Mouse (Mus musculus) limb, embryonic 13.5 days (tissue): ENCODE data around the gene D5Ertd579e. TPM values are rescaled to one million over a fixed set of nuclear protein-coding genes. Genes with fewer than 3 reads are reported as not detected.
A peak's percentile ranks its signal among the peaks of the same experiment; 100 is the strongest.

ENCODE experiments used
- ATAC-seq: fragments of 200-750 bp; cut with Nextera tagmentation; 2 replicates; pipeline ENCODE4 v1.8.0; 2017; ENCODE audit warnings: low read depth, moderate number of reproducible peaks, moderate TSS enrichment; ENCODE audit not compliant: low FRiP score
- H3K27ac ChIP-seq: fragments of 300-500 bp; sonication (generic); 2 replicates; pipeline ENCODE4 v1.5.1; 2015; ENCODE audit warnings: inconsistent platforms, mild to moderate bottlenecking, moderate library complexity
- H3K27me3 ChIP-seq: fragments of 300-500 bp; sonication (generic); 2 replicates; pipeline ENCODE4 v1.6.1; 2015; ENCODE audit warnings: mild to moderate bottlenecking, inconsistent platforms
- H3K36me3 ChIP-seq: fragments of 300-500 bp; sonication (generic); 2 replicates; pipeline ENCODE4 v1.6.1; 2015; ENCODE audit warnings: inconsistent platforms, mild to moderate bottlenecking, moderate library complexity
- H3K4me1 ChIP-seq: fragments of 300-500 bp; sonication (generic); 2 replicates; pipeline ENCODE4 v1.6.1; 2015; ENCODE audit warnings: inconsistent platforms
- H3K4me2 ChIP-seq: fragments of 300-500 bp; sonication (generic); replicated peaks from 2 replicates; pipeline ENCODE4 v1.6.1; 2015; ENCODE audit warnings: inconsistent platforms, mild to moderate bottlenecking, moderate library complexity
- H3K4me3 ChIP-seq: fragments of 300-500 bp; sonication (generic); 2 replicates; pipeline ENCODE4 v1.5.1; 2015; ENCODE audit warnings: moderate library complexity, mild to moderate bottlenecking, inconsistent platforms
- H3K9ac ChIP-seq: fragments of 300-500 bp; sonication (generic); 2 replicates; pipeline ENCODE4 v1.6.1; 2015; ENCODE audit warnings: mild to moderate bottlenecking, inconsistent platforms
- H3K9me3 ChIP-seq: fragments of 300-500 bp; sonication (generic); 2 replicates; pipeline ENCODE4 v1.6.1; 2016; ENCODE audit warnings: inconsistent platforms
- WGBS: fragments of 180-500 bp; shearing (Covaris S2); methylation state at CpG from one replicate; pipeline ENCODE4 v1.1.7; 2015; 5-methylcytosine and 5-hydroxymethylcytosine counted together
- polyA plus RNA-seq: library from polyadenylated mRNA; unstranded; fragments of >200 nt; fragmentation: Nextera tagmentation; extraction: Ambion mirVana; gene quantifications from 2 replicates; pipeline ENCODE4 v1.2.1, GENCODE M21; 2015

D5Ertd579e gene
- polyA plus RNA-seq, 1 experiment from 2014 or later, result 21.4 TPM

GRCm38 (mm10) chr5:36698067-36698670, 2.3 kb upstream of the D5Ertd579e start:
- Histone ChIP-seq H3K4me1 (peaks cover 14% of the 10 kb centered on the region), H3K27me3 (no peaks in the 10 kb centered on the region), H3K4me3 (no peak overlapping the region), H3K9me3 (no peaks in the 10 kb centered on the region), H3K4me2 (no peak overlapping the region), H3K36me3 (no peaks in the 10 kb centered on the region), H3K9ac (no peak overlapping the region), H3K27ac (no peak overlapping the region)
- ATAC-seq, result no peak
- WGBS, result 77% methylated on average over 7 of the region's 7 CpGs

- ATAC-seq, result no peak
- H3K4me3 ChIP-seq, result peak overlapping the region; percentile 81
- H3K9ac ChIP-seq, result no peak overlapping the region
Observed at GRCm38 (mm10) chr5:36696504-36697300, 878 bp upstream of the D5Ertd579e start.

GRCm38 (mm10) chr5:36695005-36695404, 819 bp downstream of the D5Ertd579e start:
- peak overlapping the region; percentile 86; the same call in 1 of the 2 replicates for H3K27ac ChIP-seq
- H3K9ac ChIP-seq, result peak overlapping the region; percentile 90
- WGBS, result 7% methylated on average over 14 of the region's 14 CpGs
- no peak for ATAC-seq
- H3K4me3 ChIP-seq, result peak overlapping the region; percentile 81
- no peaks in the 10 kb centered on the region for H3K9me3 ChIP-seq
- H3K4me2 ChIP-seq, result peak overlapping the region; percentile 83
- H3K36me3 ChIP-seq, result peaks cover 12% of the 10 kb centered on the region; the same call in 1 of the 2 replicates
- H3K4me1 ChIP-seq, result peaks cover 26% of the 10 kb centered on the region
- no peaks in the 10 kb centered on the region for H3K27me3 ChIP-seq

More at GRCm38 (mm10) chr5:36696504-36697300, 878 bp upstream of the D5Ertd579e start:
- H3K36me3 ChIP-seq, result peaks cover 4% of the 10 kb centered on the region; the same call in 1 of the 2 replicates
- no peaks in the 10 kb centered on the region for H3K9me3 ChIP-seq
- H3K4me1 ChIP-seq, result peaks cover 26% of the 10 kb centered on the region
- peak overlapping the region; percentile 83 for H3K4me2 ChIP-seq
- 76% methylated on average over 11 of the region's 11 CpGs for WGBS
- H3K27me3 ChIP-seq, result no peaks in the 10 kb centered on the region
- H3K27ac ChIP-seq, result no peak overlapping the region

GRCm38 (mm10) chr5:36693651-36694050, 2.2 kb downstream of the D5Ertd579e start:
- Histone ChIP-seq H3K4me2 (0 out of 2 replicates have a peak overlapping the region, but pooled peaks have one; percentile 2), H3K4me1 (peaks cover 26% of the 10 kb centered on the region), H3K9ac (no peak overlapping the region), H3K9me3 (no peaks in the 10 kb centered on the region), H3K27ac (no peak overlapping the region), H3K36me3 (peaks cover 12% of the 10 kb centered on the region; the same call in 1 of the 2 replicates), H3K27me3 (no peaks in the 10 kb centered on the region), H3K4me3 (no peak overlapping the region)
- WGBS, result 82% methylated on average over 2 of the region's 2 CpGs
- no peak for ATAC-seq

- Histone ChIP-seq H3K36me3 (peaks cover 23% of the 10 kb centered on the region), H3K9me3 (no peaks in the 10 kb centered on the region), H3K27ac (no peak overlapping the region), H3K4me2 (no peak overlapping the region), H3K4me3 (no peak overlapping the region), H3K9ac (no peak overlapping the region), H3K4me1 (peaks cover 26% of the 10 kb centered on the region), H3K27me3 (no peaks in the 10 kb centered on the region)
- 86% methylated on average over 1 of the region's 1 CpGs for WGBS
- no peak for ATAC-seq
Observed at GRCm38 (mm10) chr5:36691423-36691822, 4.4 kb downstream of the D5Ertd579e start.

GRCm38 (mm10) chr5:36685170-36685569, 10.7 kb downstream of the D5Ertd579e start:
- H3K36me3 ChIP-seq, result peaks cover 15% of the 10 kb centered on the region
- no peak overlapping the region for H3K27ac ChIP-seq
- H3K27me3 ChIP-seq, result no peaks in the 10 kb centered on the region
- H3K9me3 ChIP-seq, result no peaks in the 10 kb centered on the region
- ATAC-seq, result no peak
- 94% methylated on average over 4 of the region's 4 CpGs for WGBS
- no peak overlapping the region for H3K4me2 ChIP-seq
- no peak overlapping the region for H3K9ac ChIP-seq
- peaks cover 5% of the 10 kb centered on the region; the same call in 1 of the 2 replicates for H3K4me1 ChIP-seq
- no peak overlapping the region for H3K4me3 ChIP-seq

- peaks cover 14% of the 10 kb centered on the region for H3K36me3 ChIP-seq
- no peaks in the 10 kb centered on the region for H3K27me3 ChIP-seq
- H3K4me1 ChIP-seq, result peaks cover 19% of the 10 kb centered on the region
- H3K9ac ChIP-seq, result no peak overlapping the region
- H3K4me3 ChIP-seq, result no peak overlapping the region
- 100% methylated on average over 1 of the region's 1 CpGs for WGBS
- no peak overlapping the region for H3K27ac ChIP-seq
- ATAC-seq, result no peak
- H3K9me3 ChIP-seq, result no peaks in the 10 kb centered on the region
- no peak overlapping the region for H3K4me2 ChIP-seq
Observed at GRCm38 (mm10) chr5:36683586-36683985, 12.2 kb downstream of the D5Ertd579e start.

GRCm38 (mm10) chr5:36681219-36681618, 14.6 kb downstream of the D5Ertd579e start:
- Histone ChIP-seq H3K4me2 (no peak overlapping the region), H3K4me3 (no peak overlapping the region), H3K27ac (no peak overlapping the region), H3K9ac (no peak overlapping the region), H3K4me1 (peaks cover 22% of the 10 kb centered on the region), H3K36me3 (peaks cover under 1% of the 10 kb centered on the region; the same call in 1 of the 2 replicates), H3K27me3 (no peaks in the 10 kb centered on the region), H3K9me3 (no peaks in the 10 kb centered on the region)
- ATAC-seq, result no peak

GRCm38 (mm10) chr5:36679918-36680598, 15.8 kb downstream of the D5Ertd579e start:
- WGBS, result 71% methylated on average over 4 of the region's 4 CpGs
- H3K4me1 ChIP-seq, result peaks cover 22% of the 10 kb centered on the region
- ATAC-seq, result no peak
- no peak overlapping the region for H3K4me2 ChIP-seq
- no peak overlapping the region for H3K4me3 ChIP-seq
- H3K27me3 ChIP-seq, result no peaks in the 10 kb centered on the region
- H3K27ac ChIP-seq, result 0 out of 2 replicates have a peak overlapping the region, but pooled peaks have one; percentile 10
- no peak overlapping the region for H3K9ac ChIP-seq
- no peaks in the 10 kb centered on the region for H3K9me3 ChIP-seq
- H3K36me3 ChIP-seq, result no peaks in the 10 kb centered on the region

- no peaks in the 10 kb centered on the region for H3K36me3 ChIP-seq
- no peak overlapping the region for H3K9ac ChIP-seq
- 24% methylated on average over 1 of the region's 1 CpGs for WGBS
- no peak for ATAC-seq
- H3K9me3 ChIP-seq, result no peaks in the 10 kb centered on the region
- no peak overlapping the region for H3K4me3 ChIP-seq
- H3K27ac ChIP-seq, result no peak overlapping the region
- peaks cover 22% of the 10 kb centered on the region for H3K4me1 ChIP-seq
- H3K27me3 ChIP-seq, result no peaks in the 10 kb centered on the region
- no peak overlapping the region for H3K4me2 ChIP-seq
Observed at GRCm38 (mm10) chr5:36678799-36679198, 17.0 kb downstream of the D5Ertd579e start.

GRCm38 (mm10) chr5:36677907-36678306, 17.9 kb downstream of the D5Ertd579e start:
- no peak overlapping the region for H3K9ac ChIP-seq
- no peaks in the 10 kb centered on the region for H3K27me3 ChIP-seq
- no peak for ATAC-seq
- WGBS, result 93% methylated on average over 5 of the region's 5 CpGs
- no peaks in the 10 kb centered on the region for H3K36me3 ChIP-seq
- H3K4me2 ChIP-seq, result no peak overlapping the region
- no peak overlapping the region for H3K27ac ChIP-seq
- H3K4me1 ChIP-seq, result peaks cover 22% of the 10 kb centered on the region
- H3K9me3 ChIP-seq, result no peaks in the 10 kb centered on the region
- no peak overlapping the region for H3K4me3 ChIP-seq

- 60% methylated on average over 1 of the region's 1 CpGs for WGBS
- peaks cover 12% of the 10 kb centered on the region for H3K36me3 ChIP-seq
- no peaks in the 10 kb centered on the region for H3K27me3 ChIP-seq
- H3K9me3 ChIP-seq, result no peaks in the 10 kb centered on the region
- H3K9ac ChIP-seq, result no peak overlapping the region
- no peak overlapping the region for H3K4me2 ChIP-seq
- no peak overlapping the region for H3K4me3 ChIP-seq
- peaks cover 18% of the 10 kb centered on the region for H3K4me1 ChIP-seq
- H3K27ac ChIP-seq, result no peak overlapping the region
- ATAC-seq, result no peak
Observed at GRCm38 (mm10) chr5:36675466-36675865, 20.4 kb downstream of the D5Ertd579e start.
